Mouse (Mus musculus) cerebellum, postnatal 14 days (tissue): ENCODE measurements at regions not wholly inside any gene's neighbourhood (a gene's known extent, or its start where the extent isn't known, plus 50 kb on each side); places are given as distances from the start of the nearest gene placed in this dataset.
"Not testable (repeated sequence)": the region's sequence is repeated elsewhere in the genome, so short reads cannot be mapped to it uniquely, and the experiment has no call there.

Experiments
- DNase-seq, 2 experiments: peaks; one replicate each; pipeline ENCODE4 v3.0.0; 2021; ENCODE audit warnings: mixed read lengths in 2 of 2

DNA sequence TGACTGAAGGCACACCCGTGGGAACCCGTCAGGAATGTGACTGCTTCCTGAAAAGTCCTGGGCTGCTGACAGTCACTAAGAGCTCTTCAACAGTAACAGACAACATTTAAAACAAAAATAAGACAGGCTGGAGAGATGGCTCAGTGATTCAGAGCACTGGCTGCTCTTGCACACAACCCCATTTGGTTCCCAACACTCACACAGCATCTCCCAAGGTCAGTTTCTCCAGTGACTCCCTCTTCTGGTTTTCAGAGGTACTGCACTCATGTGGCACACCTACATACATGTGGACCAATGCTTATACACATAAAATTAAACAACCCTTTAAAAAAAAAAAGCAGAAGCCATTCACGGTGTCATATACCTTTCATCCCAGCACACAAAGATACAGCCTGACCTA is 305.8 kb upstream of the Asap2 start:
- not testable (repeated sequence) for DNase-seq

DNA sequence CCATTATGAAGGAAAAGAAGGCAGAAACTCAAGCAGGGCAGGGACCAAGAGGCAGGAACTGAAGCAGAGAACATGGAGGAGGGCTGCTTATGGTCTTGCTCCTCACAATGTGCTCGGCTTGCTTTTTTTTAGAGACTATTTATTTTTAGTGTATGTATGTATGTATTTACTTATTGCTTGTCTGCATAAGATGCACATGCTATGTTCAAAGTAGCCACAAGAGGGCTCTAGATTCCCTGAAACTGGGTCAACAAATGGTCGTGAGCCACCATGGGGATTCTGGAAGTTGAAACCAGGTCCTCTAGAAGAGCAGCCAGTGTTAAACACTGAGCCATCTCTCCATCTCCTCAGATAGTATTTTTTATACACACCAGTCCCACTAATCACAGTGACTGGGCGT is 293.0 kb upstream of the Asap2 start:
- DNase-seq, result peak in 1 of 2 experiments; percentile 1
